In genomic region chr17:17394336-17394735, GRCm38 (mm10) we compare ENCODE assay signal across 8 mouse cellular contexts. TPM values are rescaled to one million over a fixed set of nuclear protein-coding genes. Genes with fewer than 3 reads are reported as not detected.
DNase-seq lines count a peak whose midpoint lies in the region; TF ChIP-seq lines count a peak whose summit lies in the region.

No protein-coding gene starts in this region.

- no peaks in the 10 kb centered on the region for H3K4me1 ChIP-seq in lung, adult 2 months (ENCODE audit: control insufficient read depth, insufficient read depth, low read length)

- WGBS in lung, adult 2 months: 27% methylated on average over 4 of the region's 4 CpGs

- no peak for TF ChIP-seq POLR2A in lung, adult 2 months (IDR thresholded peaks at IDR 0.05; ENCODE audit: borderline replicate concordance, extremely low read depth, low read depth, low read length)

- peak; percentile 52 for TF ChIP-seq CTCF in lung, adult 2 months (IDR thresholded peaks at IDR 0.05; ENCODE audit: insufficient read depth, low read length)

- H3K4me3 ChIP-seq in lung, adult 2 months (replicated peaks; ENCODE audit: extremely low read depth, low read depth, low read length): no peak overlapping the region

- peak; percentile 69 to 77 for DNase-seq in CD8-positive naive resting alpha-beta T cell, adult 2 months (ENCODE audit: low read depth in 2 of 2, low spot score in 2 of 2)
- peak; percentile 63 for DNase-seq in adrenal gland, adult 8-10 months
- DNase-seq in embryo, embryonic 11.5 days (ENCODE audit: low read depth, low spot score): peak; percentile 65
- DNase-seq in heart, postnatal 10 days: peak; percentile 74 to 84
- DNase-seq in kidney, postnatal 4 days: peak; percentile 83 to 85
- peak; percentile 58 for DNase-seq in lung, adult 2 months
- DNase-seq in ovary, adult 18-20 months (ENCODE audit: low spot score): peak; percentile 48
- DNase-seq in thymus, postnatal 0 days (ENCODE audit: low spot score): peak; percentile 84

- intact Hi-C loops in heart, postnatal 10 days (cut with DNase I): loop anchor here (1.0 to 10.0 kb wide), 3 partner anchors 170 to 354 kb away; no protein-coding TSS in a partner anchor

RNA-seq across cellular contexts. Expression of gene Lix1, which starts 8.1 kb away (rescaled TPM):
- total RNA-seq in adrenal gland, adult 8-10 months (2022): 10 to 100 TPM in 3 of 4 experiments, 1 to 10 TPM in 1; 7.9 to 11.3 (median 10.1) TPM
- 1 to 10 TPM; 5.3 to 6.0 TPM for total RNA-seq in heart, postnatal 10 days (2021)
- polyA plus RNA-seq in lung, adult 2 months (2012; rRNA removed): 0.34 and 0.38 TPM in 2 replicates
- 0.24 and 0.36 TPM in 2 replicates for polyA plus RNA-seq in thymus, postnatal 0 days (2015; fragmentation: Nextera tagmentation; extraction: Ambion mirVana)

RNA-seq across cellular contexts. Expression of gene Riok2, which starts 20.2 kb away (rescaled TPM):
- 10 to 100 TPM; 47.5 to 55.7 (median 51.9) TPM for total RNA-seq in adrenal gland, adult 8-10 months (2022)
- 10 to 100 TPM; 18.5 to 18.7 TPM for total RNA-seq in heart, postnatal 10 days (2021)
- polyA plus RNA-seq in lung, adult 2 months (2012; rRNA removed): 4.6 and 7.9 TPM in 2 replicates
- polyA plus RNA-seq in thymus, postnatal 0 days (2015; fragmentation: Nextera tagmentation; extraction: Ambion mirVana): 31.2 and 32.0 TPM in 2 replicates
